ENCODE assay signal across 12 mouse cellular contexts in the genomic region with DNA sequence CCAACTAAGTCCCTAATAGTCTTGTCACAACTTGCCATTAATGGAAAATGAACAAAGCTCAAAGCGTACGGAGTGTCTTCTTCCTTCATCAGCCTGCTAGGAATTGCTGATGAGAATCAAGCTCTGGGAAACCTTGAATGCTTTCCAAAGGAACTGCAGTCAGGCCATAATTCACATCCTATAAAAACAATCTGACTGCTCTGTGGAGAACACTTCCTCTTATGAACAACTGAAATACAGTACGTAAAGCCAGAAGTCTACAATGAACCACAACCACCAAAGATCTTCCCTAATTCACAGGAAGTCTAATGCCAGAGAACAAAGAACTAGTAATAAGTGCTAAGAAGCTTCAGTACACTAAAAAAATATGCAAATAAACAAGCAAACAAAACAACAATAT. TPM values are rescaled to one million over a fixed set of nuclear protein-coding genes. Genes with fewer than 3 reads are reported as not detected.
DNase-seq lines count a peak whose midpoint lies in the region; TF ChIP-seq lines count a peak whose summit lies in the region.
"Had no signal": no experiment of that assay in that cellular context is flagged by ENCODE, and none has a peak within 500 bp of the region (broad histone marks: within the 10 kb centered on the region; RNA-seq: fewer than 3 reads in every experiment).

No protein-coding gene starts in this region.

- 0 out of 2 replicates have a peak overlapping the region, but pooled peaks have one; percentile 14 for H3K27ac ChIP-seq in layer of hippocampus, adult 2 months
- peak overlapping the region; percentile 85 for H3K27ac ChIP-seq in bone marrow macrophage, adult 2 months (ENCODE audit: insufficient read depth, low read depth, low read length)
- H3K27ac ChIP-seq in macrophage, result peak overlapping the region; percentile 45
- H3K27ac ChIP-seq: heart, adult 2 months; left cerebral cortex, adult 2 months; liver, embryonic 12.5 days had no signal

- H3K4me3 ChIP-seq in layer of hippocampus, adult 2 months, result no peak overlapping the region
- no peak overlapping the region for H3K4me3 ChIP-seq in bone marrow macrophage, adult 2 months (ENCODE audit: insufficient read depth, low read length)
- H3K4me3 ChIP-seq in macrophage (ENCODE audit: inconsistent target), result no peak overlapping the region
- H3K4me3 ChIP-seq: heart, adult 2 months; left cerebral cortex, adult 2 months; liver, embryonic 12.5 days had no signal

- WGBS in macrophage (ENCODE audit: missing documents), result 4% methylated on average over 3 of the region's 3 CpGs

- TF ChIP-seq CTCF in layer of hippocampus, adult 2 months (conservative IDR thresholded peaks at IDR 0.05), result no peak
- TF ChIP-seq CTCF in bone marrow macrophage, adult 2 months (IDR thresholded peaks at IDR 0.05; ENCODE audit: low read depth, low read length), result no peak

- peaks cover 44% of the 10 kb centered on the region for H3K36me3 ChIP-seq in macrophage (ENCODE audit: inconsistent target)

- peak; percentile 33 to 79 for DNase-seq in adrenal gland, adult (ENCODE audit: inconsistent age in 2 of 2, low spot score in 1 of 2)
- no peak for DNase-seq in adrenal gland, adult 8-10 months
- no peak for DNase-seq in layer of hippocampus, adult 2 months (ENCODE audit: low spot score in 2 of 2)
- no peak for DNase-seq in layer of hippocampus, adult 9-10 months (ENCODE audit: low spot score)
- DNase-seq in thymus, adult 18-20 months, result no peak
- DNase-seq in right cerebral cortex, postnatal 10 days (ENCODE audit: low spot score in 2 of 2), result no peak
- DNase-seq: heart, adult 2 months; heart, postnatal 36 days had no signal

- no peak for TF ChIP-seq POLR2A in bone marrow macrophage, adult 2 months (IDR thresholded peaks at IDR 0.05; ENCODE audit: borderline replicate concordance, low read depth, low read length)

- H3K4me1 ChIP-seq in bone marrow macrophage, adult 2 months (ENCODE audit: control insufficient read depth, insufficient read depth, low read length), result peaks cover 27% of the 10 kb centered on the region
- H3K4me1 ChIP-seq: liver, embryonic 12.5 days had no signal

- peaks cover 75% of the 10 kb centered on the region for H3K79me2 ChIP-seq in macrophage (ENCODE audit: inconsistent target)

RNA-seq across cellular contexts. Expression of gene Rheb, which starts 28.5 kb away (rescaled TPM):
- 10 to 100 TPM; 72.1 to 80.4 (median 78.2) TPM for total RNA-seq in adrenal gland, adult 8-10 months (2022)
- total RNA-seq in layer of hippocampus, adult 2 months (2021), result 100 to 1,000 TPM; 106 to 115 TPM
- polyA plus RNA-seq in bone marrow macrophage, adult 2 months (2012; ENCODE audit: insufficient read depth, insufficient read length, missing spikeins), result 96.2 and 97.1 TPM in 2 replicates
- 100 to 1,000 TPM in 21 of 26 experiments, 10 to 100 TPM in 5; 69.4 to 172 (median 113) TPM for total RNA-seq in macrophage (2018; cell fraction: chromatin; rRNA removed)
- 10 to 100 TPM; 63.3 to 86.8 (median 75.6) TPM for total RNA-seq in macrophage (2018; cell fraction: cytosol; rRNA removed)
- total RNA-seq in macrophage (2018; cell fraction: nucleus; rRNA removed), result 100 to 1,000 TPM in 8 of 26 experiments, 10 to 100 TPM in 18; 71.4 to 111 (median 90.1) TPM
- polyA plus RNA-seq in macrophage (2018), result 59.7 to 110 TPM (median 61.4 TPM) in 3 replicates

RNA-seq across cellular contexts. Expression of gene Crygn, which starts 56.1 kb away (rescaled TPM):
- total RNA-seq in adrenal gland, adult 8-10 months (2022), result 1 to 10 TPM in 1 of 4 experiments, not detected in 3; 5.3 TPM
- not detected for total RNA-seq in layer of hippocampus, adult 2 months (2021)
- not detected in 2 replicates for polyA plus RNA-seq in bone marrow macrophage, adult 2 months (2012; ENCODE audit: insufficient read depth, insufficient read length, missing spikeins)
- total RNA-seq in macrophage (2018; cell fraction: chromatin; rRNA removed), result not detected
- 1 to 10 TPM in 6 of 26 experiments, not detected in 20; 1.3 to 6.4 (median 3.9) TPM for total RNA-seq in macrophage (2018; cell fraction: cytosol; rRNA removed)
- total RNA-seq in macrophage (2018; cell fraction: nucleus; rRNA removed), result 10 to 100 TPM in 1 of 26 experiments, not detected in 25; 12.6 TPM
- polyA plus RNA-seq in macrophage (2018), result not detected in 3 replicates
- total RNA-seq: heart, adult 2 months; heart, postnatal 36 days had no signal
- polyA plus RNA-seq: heart, adult 2 months; liver, embryonic 12.5 days had no signal

Comparison
In these comparisons a context has a peak if more than half of its experiments do, and no peak if none do; other contexts are left out.
1. DNase-seq: peak in adrenal gland, adult (2 of 2); none in adrenal gland, adult 8-10 months (single experiment), layer of hippocampus, adult 2 months (0 of 2), layer of hippocampus, adult 9-10 months (single experiment), thymus, adult 18-20 months (0 of 2) and right cerebral cortex, postnatal 10 days (0 of 2).
2. H3K27ac ChIP-seq: peak in every context shown above with its lines; median percentile 85 in bone marrow macrophage, adult 2 months; 45 in macrophage; 14 in layer of hippocampus, adult 2 months.